Mouse (Mus musculus): Measurements from ENCODE around the gene Sost. TPM values are rescaled to one million over a fixed set of nuclear protein-coding genes. Genes with fewer than 3 reads are reported as not detected.

The Sost gene
- polyA plus RNA-seq, 1 experiment from 2014 or later, result 1.8 TPM

- 81% methylated on average over 10 of the region's 10 CpGs for WGBS
Measured at GRCm38 (mm10) chr11:101926951-101927589, 39.7 kb downstream of the Sost start.

DNA sequence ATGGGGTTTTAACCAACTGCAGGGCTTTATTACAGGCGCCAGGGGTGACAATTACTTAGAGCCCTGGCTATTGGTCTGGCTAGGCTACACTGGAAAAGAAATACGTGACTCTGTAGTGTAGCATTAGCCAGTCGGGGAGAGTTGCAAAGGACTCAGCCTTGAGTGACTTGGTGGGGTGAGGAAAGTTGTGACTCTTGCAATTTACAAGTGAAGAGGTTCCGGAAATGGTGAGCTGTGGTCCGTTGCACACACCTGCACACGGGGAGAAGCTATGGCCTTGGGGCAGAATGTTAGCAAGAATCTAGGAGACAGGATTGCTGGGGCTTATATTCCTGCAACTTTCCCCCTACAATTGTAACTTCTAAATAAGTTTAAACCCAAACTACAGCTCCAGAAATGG, 41.2 kb downstream of the Sost start:
- H3K27me3 ChIP-seq (ENCODE audit: insufficient read depth, low read length), result no peaks in the 10 kb centered on the region
- 34% methylated on average over 6 of the region's 6 CpGs for WGBS
- DNase-seq (ENCODE audit: low spot score), result peak; percentile 25
- peaks cover 4% of the 10 kb centered on the region; the same call in 1 of the 2 replicates for H3K4me1 ChIP-seq (replicated peaks; ENCODE audit: insufficient read depth, low read length)
- no peak for TF ChIP-seq CTCF (IDR thresholded peaks at IDR 0.05; ENCODE audit: low read depth)
- H3K4me3 ChIP-seq (replicated peaks; ENCODE audit: low read depth, low read length), result no peak overlapping the region
- H3K9me3 ChIP-seq (replicated peaks; ENCODE audit: low read length), result no peaks in the 10 kb centered on the region
- H3K4me2 ChIP-seq (ENCODE audit: low read length), result no peak overlapping the region
- 0 out of 2 replicates have a peak overlapping the region, but pooled peaks have one; percentile 31 for H3K27ac ChIP-seq
- ATAC-seq (replicated peaks; ENCODE audit: low FRiP score, low read depth), result no peak
- H3K9ac ChIP-seq (ENCODE audit: low read depth, low read length), result no peak overlapping the region
- no peaks in the 10 kb centered on the region for H3K36me3 ChIP-seq (ENCODE audit: insufficient read depth, low read length)

More at GRCm38 (mm10) chr11:101926951-101927589, 39.7 kb downstream of the Sost start:
- Histone ChIP-seq H3K9me3 (replicated peaks; ENCODE audit: low read length) (no peaks in the 10 kb centered on the region), H3K4me2 (ENCODE audit: low read length) (no peak overlapping the region), H3K4me3 (replicated peaks; ENCODE audit: low read depth, low read length) (no peak overlapping the region), H3K4me1 (replicated peaks; ENCODE audit: insufficient read depth, low read length) (no peaks in the 10 kb centered on the region), H3K9ac (ENCODE audit: low read depth, low read length) (no peak overlapping the region), H3K36me3 (ENCODE audit: insufficient read depth, low read length) (no peaks in the 10 kb centered on the region), H3K27me3 (ENCODE audit: insufficient read depth, low read length) (no peaks in the 10 kb centered on the region), H3K27ac (no peak overlapping the region)
- ATAC-seq (replicated peaks; ENCODE audit: low FRiP score, low read depth) (no peak), DNase-seq (ENCODE audit: low spot score) (no peak)
- no peak for TF ChIP-seq CTCF (IDR thresholded peaks at IDR 0.05; ENCODE audit: low read depth)

DNA sequence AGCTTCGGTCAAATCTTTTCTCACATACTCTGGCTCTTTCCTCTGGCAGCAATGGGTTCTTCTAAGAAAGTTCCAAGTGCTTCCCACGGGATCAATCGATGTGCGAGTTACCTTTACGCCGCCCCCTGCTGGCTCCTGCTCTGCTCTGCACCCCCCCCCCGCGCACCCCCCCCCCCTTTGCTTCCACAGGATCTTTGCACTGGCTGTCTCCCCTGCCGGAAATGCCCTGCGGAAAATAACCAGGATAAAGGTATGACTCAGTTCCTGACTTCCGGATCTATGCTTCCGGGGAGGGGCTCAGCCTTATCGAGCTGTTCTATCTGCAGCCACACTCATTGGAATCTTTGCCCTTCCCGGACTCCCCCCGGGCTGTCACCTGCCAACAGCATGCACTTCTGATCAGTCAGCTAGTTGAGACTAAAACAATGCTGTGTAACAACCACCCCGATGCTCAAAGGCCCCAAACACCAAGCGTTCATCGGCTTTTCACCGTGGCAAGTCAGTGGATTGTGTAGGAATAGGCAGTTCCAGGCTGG, 42.3 kb downstream of the Sost start:
- peaks cover 5% of the 10 kb centered on the region; the same call in 1 of the 2 replicates for H3K4me1 ChIP-seq (replicated peaks; ENCODE audit: insufficient read depth, low read length)
- H3K27ac ChIP-seq, result no peak overlapping the region
- DNase-seq (ENCODE audit: low spot score) (no peak), ATAC-seq (replicated peaks; ENCODE audit: low FRiP score, low read depth) (no peak)
- no peaks in the 10 kb centered on the region for H3K9me3 ChIP-seq (replicated peaks; ENCODE audit: low read length)
- no peak overlapping the region for H3K4me2 ChIP-seq (ENCODE audit: low read length)
- WGBS, result 69% methylated on average over 14 of the region's 19 CpGs
- H3K36me3 ChIP-seq (ENCODE audit: insufficient read depth, low read length), result no peaks in the 10 kb centered on the region
- no peak overlapping the region for H3K9ac ChIP-seq (ENCODE audit: low read depth, low read length)
- no peak overlapping the region for H3K4me3 ChIP-seq (replicated peaks; ENCODE audit: low read depth, low read length)
- no peaks in the 10 kb centered on the region for H3K27me3 ChIP-seq (ENCODE audit: insufficient read depth, low read length)
- no peak for TF ChIP-seq CTCF (IDR thresholded peaks at IDR 0.05; ENCODE audit: low read depth)

GRCm38 (mm10) chr11:101923988-101924387, 42.8 kb downstream of the Sost start:
- 82% methylated on average over 6 of the region's 6 CpGs for WGBS
- no peak for TF ChIP-seq CTCF (IDR thresholded peaks at IDR 0.05; ENCODE audit: low read depth)
- ATAC-seq (replicated peaks; ENCODE audit: low FRiP score, low read depth) (no peak), DNase-seq (ENCODE audit: low spot score) (no peak)
- Histone ChIP-seq H3K4me3 (replicated peaks; ENCODE audit: low read depth, low read length) (no peak overlapping the region), H3K4me2 (ENCODE audit: low read length) (no peak overlapping the region), H3K36me3 (ENCODE audit: insufficient read depth, low read length) (no peaks in the 10 kb centered on the region), H3K27me3 (ENCODE audit: insufficient read depth, low read length) (no peaks in the 10 kb centered on the region), H3K27ac (no peak overlapping the region), H3K4me1 (replicated peaks; ENCODE audit: insufficient read depth, low read length) (peaks cover 5% of the 10 kb centered on the region; the same call in 1 of the 2 replicates), H3K9ac (ENCODE audit: low read depth, low read length) (no peak overlapping the region), H3K9me3 (replicated peaks; ENCODE audit: low read length) (no peaks in the 10 kb centered on the region)

GRCm38 (mm10) chr11:101921361-101921952, 45.4 kb downstream of the Sost start:
- Histone ChIP-seq H3K9me3 (replicated peaks; ENCODE audit: low read length) (no peaks in the 10 kb centered on the region), H3K4me2 (ENCODE audit: low read length) (no peak overlapping the region), H3K4me3 (replicated peaks; ENCODE audit: low read depth, low read length) (no peak overlapping the region), H3K27me3 (ENCODE audit: insufficient read depth, low read length) (0 out of 2 replicates have a peak, but pooled peaks cover 3% of the 10 kb centered on the region), H3K36me3 (ENCODE audit: insufficient read depth, low read length) (no peaks in the 10 kb centered on the region), H3K9ac (ENCODE audit: low read depth, low read length) (no peak overlapping the region), H3K27ac (no peak overlapping the region), H3K4me1 (replicated peaks; ENCODE audit: insufficient read depth, low read length) (peaks cover 5% of the 10 kb centered on the region; the same call in 1 of the 2 replicates)
- no peak for TF ChIP-seq CTCF (IDR thresholded peaks at IDR 0.05; ENCODE audit: low read depth)
- no peak for ATAC-seq (replicated peaks; ENCODE audit: low FRiP score, low read depth)
- DNase-seq (ENCODE audit: low spot score), result no peak
- 77% methylated on average over 12 of the region's 12 CpGs for WGBS

GRCm38 (mm10) chr11:101919660-101920059, 47.2 kb downstream of the Sost start:
- WGBS, result 2% methylated on average over 6 of the region's 6 CpGs
- H3K27me3 ChIP-seq (ENCODE audit: insufficient read depth, low read length), result 0 out of 2 replicates have a peak, but pooled peaks cover 3% of the 10 kb centered on the region
- no peak overlapping the region for H3K9ac ChIP-seq (ENCODE audit: low read depth, low read length)
- H3K4me1 ChIP-seq (replicated peaks; ENCODE audit: insufficient read depth, low read length), result peaks cover 5% of the 10 kb centered on the region; the same call in 1 of the 2 replicates
- no peaks in the 10 kb centered on the region for H3K36me3 ChIP-seq (ENCODE audit: insufficient read depth, low read length)
- ATAC-seq (replicated peaks; ENCODE audit: low FRiP score, low read depth), result 0 out of 2 replicates have a peak, but pooled peaks have one; percentile 38
- peak; percentile 94 for DNase-seq (ENCODE audit: low spot score)
- H3K9me3 ChIP-seq (replicated peaks; ENCODE audit: low read length), result no peaks in the 10 kb centered on the region
- peak; percentile 99 for TF ChIP-seq CTCF (IDR thresholded peaks at IDR 0.05; ENCODE audit: low read depth)
- no peak overlapping the region for H3K27ac ChIP-seq
- no peak overlapping the region for H3K4me2 ChIP-seq (ENCODE audit: low read length)
- no peak overlapping the region for H3K4me3 ChIP-seq (replicated peaks; ENCODE audit: low read depth, low read length)

Data from kidney, postnatal 0 days (tissue).